Mouse (Mus musculus): ENCODE measurements around the gene Kctd17. TPM values are rescaled to one million over a fixed set of nuclear protein-coding genes. Genes with fewer than 3 reads are reported as not detected.

Kctd17 gene
- polyA plus RNA-seq, 1 experiment, result 205 TPM

DNA sequence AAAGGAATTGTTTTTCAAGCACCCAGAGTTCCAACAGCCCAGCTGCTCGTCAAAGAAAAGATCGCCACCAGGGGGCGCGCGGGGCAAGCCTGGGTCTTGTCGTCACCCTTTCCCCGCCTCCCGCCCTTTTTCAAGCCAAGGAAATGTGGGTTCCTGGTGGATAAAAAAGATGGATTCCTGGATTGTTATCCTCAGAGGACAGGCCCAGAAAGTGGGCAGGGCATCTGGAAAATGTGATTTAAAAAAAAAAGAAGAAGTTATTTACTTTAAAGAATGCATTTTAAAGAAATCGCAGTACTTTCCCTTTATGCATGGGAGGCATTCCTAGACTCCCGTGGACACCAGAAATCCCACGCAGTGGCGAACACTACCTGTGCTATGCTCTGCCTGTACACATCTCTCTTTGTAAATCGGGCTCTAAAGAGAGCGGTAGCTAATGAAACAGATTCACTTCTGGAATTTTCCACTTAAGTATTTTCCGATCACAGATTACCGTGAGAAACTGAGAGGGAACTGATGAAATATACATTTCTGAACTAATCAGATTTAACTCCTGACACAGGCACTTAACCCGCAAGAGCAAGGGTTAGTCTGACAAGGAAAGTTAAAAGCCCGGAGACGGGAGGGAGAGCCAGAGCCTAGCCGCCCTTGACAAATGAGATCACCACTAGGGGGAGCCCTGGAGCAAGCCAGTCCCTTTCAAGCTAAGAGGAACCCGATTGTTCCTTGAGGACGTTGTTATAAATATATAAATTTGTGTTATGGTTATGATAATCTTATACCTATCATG is 19.6 kb downstream of the Kctd17 start:
- DNase-seq (ENCODE audit: low read depth), result peak; percentile 38

DNA sequence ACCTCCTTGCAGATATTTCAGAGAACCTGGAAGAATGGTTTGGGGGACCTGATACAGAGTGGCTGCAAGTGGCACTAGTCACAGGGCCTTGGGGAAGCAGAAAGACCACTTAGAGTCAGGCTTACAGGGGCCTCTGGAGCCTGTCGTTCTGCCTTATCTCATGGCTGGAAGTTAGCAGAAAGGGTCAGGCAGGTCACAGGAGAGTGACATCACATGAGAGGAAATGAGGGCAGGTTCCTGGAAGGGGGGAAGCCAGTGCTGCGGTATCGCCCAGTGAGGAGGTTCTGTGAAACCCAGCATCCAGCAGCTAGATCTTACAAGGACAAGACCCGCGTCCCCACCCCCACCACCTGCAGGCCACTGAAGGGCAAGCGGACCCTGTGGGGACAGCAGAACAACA is 20.8 kb downstream of the Kctd17 start:
- DNase-seq (ENCODE audit: low read depth), result no peak

DNA sequence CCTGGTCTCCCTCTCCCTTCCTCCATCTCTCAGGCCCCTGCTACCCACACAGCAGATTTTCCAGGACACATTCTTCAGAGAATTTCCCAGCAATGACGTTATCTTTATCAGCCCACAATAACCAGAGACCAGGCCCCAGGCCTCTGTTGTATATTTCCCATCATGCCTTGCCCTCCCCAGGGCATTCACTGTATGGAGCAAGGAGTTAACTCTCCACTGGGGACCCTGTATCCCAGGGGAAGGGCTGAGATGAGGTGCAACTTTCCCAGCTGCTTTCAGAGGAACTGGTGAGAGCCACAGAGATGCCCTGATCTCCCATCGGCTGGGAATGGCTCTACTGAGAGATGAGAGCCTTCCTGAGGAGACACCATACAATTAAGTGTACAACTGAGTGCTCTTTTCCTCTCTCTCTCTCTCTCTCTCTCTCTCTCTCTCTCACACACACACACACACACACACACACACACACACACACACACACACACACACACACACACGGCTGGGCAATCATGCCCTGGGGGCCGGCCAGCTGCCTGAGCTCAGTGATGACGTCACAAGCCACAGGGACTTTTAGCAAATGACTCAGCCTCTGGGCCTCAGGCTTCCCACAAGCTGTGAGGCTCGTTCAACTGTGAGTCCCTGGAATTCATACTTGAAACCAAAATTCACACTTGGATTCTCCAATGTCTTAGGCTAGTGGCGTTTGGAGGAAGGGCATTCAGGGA is 21.5 kb downstream of the Kctd17 start:
- DNase-seq (ENCODE audit: low read depth), result no peak

DNA sequence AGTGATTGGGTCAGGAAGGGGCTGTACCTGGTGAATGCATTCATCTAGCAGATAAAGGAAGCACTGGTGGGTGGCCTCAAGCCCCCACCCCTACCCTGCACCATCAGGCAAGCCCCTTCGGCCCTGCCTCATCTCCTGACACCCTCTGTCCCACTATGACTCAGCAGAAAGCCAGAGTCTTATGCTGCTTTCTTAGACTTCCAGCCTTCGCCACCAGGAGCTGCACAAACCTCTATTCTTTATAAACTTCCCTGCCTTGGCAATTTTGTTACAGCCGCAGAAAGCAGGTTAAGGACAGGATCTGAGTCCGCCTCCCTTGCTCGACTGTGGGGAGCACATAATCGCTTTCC is 22.0 kb downstream of the Kctd17 start:
- no peak for DNase-seq (ENCODE audit: low read depth)

DNA sequence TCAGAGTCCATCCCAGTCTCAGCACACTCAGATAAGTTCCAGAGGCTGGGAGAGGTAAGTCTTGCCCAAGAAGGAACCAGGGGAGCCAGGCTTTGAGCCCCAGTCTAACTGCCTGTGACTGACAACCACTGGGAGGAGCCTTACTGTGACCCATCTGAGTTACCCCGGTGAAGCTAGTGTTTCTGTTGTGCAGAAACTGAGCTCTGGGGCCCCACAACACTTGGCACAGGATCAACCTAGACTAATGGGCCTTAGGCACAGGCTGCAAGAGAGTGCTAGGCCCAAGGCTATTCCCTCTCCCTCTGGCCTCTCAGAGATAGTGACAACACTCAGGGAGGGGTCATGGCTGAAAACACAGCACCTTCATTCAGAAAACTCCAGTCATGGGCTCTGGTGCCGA is 22.8 kb downstream of the Kctd17 start:
- DNase-seq (ENCODE audit: low read depth), result no peak

DNA sequence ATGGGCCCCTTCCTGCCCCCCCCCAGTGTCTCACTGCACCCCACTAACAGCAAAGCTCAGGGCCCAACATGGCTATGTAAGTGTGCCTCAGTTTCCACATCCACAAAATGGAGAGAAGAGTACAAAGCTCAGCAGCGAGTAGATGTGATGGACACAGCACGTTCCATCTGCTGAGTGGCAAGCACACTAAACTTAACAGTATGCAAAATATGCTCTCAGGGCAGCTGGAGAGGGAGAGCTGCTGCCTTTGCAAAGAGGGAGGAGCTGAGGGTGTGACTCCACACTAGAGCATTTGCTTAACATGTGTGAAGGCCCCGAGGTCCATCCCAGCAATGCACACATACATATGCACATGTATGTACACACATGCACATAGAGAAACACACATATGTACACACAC is 24.6 kb downstream of the Kctd17 start:
- DNase-seq (ENCODE audit: low read depth), result no peak

DNA sequence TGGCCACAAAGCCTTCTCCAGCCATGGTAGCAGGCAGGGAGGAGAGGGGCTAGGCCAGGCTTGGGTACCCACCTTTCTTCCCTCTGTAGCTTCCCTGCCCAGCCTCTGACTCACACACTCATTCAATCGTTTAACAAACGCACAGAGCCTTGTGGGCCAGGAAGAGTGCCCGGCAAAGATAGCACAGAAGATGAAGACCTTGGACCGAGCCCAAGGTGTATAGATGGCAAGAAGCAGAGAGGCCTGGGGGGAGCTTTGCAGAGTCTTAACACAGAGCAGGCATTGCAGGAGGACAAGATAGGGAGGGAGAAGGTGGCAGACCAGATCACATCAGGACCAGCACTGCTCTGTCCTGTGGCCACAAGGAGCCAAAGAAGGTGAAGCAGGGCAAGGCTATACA is 26.8 kb downstream of the Kctd17 start:
- DNase-seq (ENCODE audit: low read depth), result no peak

DNA sequence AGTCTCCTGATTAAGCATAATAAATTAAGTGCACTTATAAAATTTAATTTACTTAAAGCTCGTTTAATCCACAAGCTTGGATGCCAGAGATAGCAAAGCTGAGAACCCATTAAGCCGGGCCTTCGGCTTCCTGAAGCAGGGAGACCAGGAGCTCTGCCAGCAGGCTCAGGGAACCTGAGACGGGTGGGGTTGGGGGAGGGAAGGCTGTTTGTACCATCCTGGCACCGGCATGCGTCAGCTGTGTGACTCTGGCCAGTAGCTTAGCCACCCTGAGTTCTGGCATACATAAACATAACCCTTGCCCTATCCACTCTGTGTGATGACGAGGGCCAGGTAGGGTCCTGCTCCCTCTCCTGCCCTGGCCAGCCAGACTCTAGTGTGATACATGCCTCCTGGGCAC is 27.7 kb downstream of the Kctd17 start:
- no peak for DNase-seq (ENCODE audit: low read depth)

DNA sequence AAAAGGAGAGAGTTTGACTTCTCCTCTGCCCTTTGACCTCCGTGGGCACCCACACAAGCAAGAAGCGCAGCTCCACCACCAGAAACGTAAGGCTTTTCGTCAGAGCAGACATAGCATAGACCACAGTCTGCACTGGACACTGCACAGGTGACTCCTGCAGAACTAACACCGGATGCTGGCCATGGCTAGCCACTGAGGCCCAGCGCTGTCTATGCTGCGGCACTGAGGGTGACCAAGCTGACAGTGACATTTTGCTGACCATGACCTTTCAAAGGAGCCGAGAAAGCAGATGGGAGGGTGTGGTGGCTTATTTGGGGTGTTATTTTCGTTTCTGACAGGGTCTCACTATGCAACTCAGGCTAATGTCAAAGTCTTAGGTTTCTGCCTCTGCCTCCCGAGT is 28.8 kb downstream of the Kctd17 start:
- DNase-seq (ENCODE audit: low read depth), result no peak

DNA sequence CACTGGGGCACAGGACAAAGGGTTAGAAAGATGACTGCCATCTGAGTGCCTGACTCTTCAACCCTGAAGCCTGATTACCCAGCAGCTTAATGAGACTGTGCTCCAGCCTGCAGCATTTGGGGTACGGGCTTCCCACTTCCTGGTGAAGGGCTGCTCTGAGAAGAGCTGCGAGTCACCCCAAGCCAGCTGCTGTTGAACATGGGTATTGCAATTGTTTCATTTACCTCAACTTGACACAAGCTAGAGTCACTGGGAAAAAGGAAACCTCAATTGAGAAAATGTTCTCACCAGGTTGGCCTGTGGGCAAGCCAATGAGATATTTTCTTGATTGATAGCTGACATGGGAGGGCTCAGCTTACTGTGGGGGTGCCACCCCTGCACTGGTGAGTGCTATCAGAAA is 34.6 kb downstream of the Kctd17 start:
- DNase-seq (ENCODE audit: low read depth), result no peak

DNA sequence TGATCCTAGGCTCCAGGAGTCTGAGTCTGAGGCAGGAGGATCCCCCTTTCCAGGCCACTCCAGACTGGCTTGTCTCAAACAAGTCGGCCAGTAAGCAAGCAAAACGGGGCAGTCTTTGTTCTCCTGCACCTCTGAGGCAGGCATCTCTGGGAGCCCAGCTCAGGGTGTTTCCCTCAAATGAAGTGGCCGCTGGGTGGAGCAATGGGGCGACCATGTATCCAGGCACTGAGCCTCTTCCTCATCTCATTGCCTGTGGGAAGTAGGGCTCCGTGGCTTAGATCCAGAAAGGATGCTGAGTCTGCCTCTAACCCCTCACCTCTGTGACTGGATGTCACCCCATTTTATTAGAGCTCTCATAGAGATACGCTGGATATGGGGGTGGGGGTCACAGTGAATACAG is 38.4 kb downstream of the Kctd17 start:
- no peak for DNase-seq (ENCODE audit: low read depth)

DNA sequence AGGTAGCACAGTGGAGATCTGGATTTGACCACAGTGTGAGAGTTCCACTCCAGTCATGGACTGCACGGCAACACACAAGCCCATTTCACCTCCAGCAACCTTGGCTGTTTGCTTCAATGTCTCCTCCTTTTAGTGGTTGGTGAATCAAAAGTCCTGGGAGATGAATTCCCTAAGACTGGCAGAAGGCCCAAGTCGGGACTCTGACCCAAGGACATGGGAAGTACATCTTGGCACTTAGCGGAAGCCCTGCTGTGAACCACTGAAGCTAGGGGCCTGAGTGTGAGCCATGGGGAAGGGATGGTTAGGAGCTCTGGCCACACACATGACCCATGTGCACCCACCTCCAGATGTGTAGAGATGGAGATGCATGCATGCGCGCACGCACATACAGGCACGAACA is 39.2 kb downstream of the Kctd17 start:
- DNase-seq (ENCODE audit: low read depth), result no peak

DNA sequence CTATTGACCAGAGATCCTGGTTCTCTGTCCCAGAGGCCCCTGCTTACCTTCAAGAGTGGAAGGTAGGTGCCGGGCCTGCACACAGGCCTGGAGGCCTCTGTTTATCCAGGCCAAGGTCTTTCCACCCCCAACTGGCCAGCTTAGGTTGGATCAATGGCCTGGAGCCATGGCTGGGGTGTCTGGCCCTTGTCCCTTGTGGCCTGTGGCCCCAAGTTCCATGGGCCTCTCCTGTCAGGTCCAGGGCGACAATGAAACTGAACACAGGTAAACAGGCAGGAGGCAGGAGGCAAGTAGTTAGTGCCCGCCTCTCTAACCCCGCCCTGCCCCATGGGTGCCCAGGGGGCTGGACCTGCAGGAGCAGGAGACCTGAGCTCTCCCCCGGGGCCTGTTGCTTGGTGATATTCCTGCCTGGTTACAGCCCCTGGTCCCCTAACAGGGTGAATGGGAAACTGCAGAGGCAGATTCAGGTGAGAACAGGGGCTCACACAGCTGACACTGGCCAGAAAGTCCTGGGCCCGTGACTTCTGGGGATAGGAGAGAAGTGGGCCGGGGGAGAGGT is 40.1 kb downstream of the Kctd17 start, which contains the start of gene Tmprss6:
TSS of gene Tmprss6 (minus strand) at position 256 of the 559 bp plus-strand sequence.
- DNase-seq (ENCODE audit: low read depth), result no peak

DNA sequence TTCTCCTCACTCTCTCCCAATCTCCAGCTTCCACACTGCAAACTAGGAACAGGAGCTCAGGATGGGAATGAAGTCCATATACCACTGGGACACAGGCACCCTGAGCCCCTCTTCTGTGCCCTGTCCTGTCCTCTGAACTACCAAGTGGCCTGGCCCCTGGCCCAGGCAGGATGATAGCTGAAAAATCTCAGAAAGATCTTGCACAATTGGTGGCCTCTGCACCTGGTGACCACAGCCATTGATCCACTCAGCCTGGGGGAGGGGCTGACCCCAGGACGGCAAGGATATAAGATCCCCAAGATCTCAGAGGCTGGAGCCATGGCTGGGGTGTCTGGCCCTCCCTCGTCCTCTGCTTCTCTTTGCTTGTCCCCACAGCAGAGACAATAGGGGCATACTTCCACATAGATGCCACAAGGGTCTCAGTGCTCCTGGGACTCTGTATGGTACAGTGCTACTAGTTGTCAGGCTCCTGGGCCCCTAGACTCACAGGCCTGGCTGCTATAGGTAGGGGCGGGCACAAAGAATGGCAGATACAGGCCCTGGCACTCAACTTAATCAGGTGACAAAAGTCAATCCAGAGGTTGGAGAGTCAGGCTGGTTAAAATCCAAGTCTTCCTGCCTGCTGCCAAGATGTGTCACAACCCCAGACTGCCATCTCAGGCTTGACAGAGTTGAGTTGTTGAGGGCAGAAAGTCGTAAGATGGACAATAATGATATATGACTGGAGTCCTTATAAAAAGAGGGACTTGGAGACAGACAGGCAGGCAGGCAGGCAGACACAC is 42.3 kb downstream of the Kctd17 start:
- peak; percentile 13 for DNase-seq (ENCODE audit: low read depth)

DNA sequence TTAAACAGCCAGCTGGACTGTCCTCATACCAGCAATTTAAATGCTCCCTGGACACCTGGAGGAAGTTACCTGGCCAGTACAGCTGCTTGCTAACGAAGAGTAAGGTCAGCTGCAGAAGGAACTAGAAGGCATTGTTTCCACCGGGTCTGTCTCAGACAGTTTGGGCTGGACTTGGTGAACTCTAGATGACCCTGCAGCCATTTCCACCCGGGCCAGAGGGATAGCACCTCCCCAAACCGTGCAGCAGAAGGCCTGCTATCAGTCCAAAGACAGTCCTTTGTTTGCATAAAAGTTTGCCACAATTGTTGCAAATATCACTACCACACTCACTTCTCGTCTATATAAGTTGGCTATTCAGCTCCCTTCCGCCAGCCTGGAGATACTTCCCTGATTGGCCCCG is 43.5 kb downstream of the Kctd17 start:
- DNase-seq (ENCODE audit: low read depth), result no peak

DNA sequence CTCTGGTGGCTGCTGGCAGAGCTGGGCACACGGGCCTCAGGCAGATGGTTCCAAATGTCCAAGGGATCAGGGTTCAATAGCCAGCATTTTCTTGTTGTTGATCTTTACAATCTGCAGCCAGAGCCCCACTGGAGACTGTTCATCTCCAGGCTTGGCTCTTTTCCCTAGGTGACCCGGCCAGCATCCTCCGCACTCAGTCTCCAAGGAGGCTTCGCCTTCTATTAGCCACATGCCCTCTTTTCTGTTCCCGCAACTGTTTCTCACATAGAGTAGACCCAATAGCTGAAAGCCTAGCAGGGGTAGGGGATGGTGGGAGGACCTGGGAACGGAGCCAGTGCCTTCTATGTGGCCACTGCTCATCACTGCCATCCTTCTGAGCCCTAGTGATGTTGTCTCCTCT is 45.1 kb downstream of the Kctd17 start:
- no peak for DNase-seq (ENCODE audit: low read depth)

DNA sequence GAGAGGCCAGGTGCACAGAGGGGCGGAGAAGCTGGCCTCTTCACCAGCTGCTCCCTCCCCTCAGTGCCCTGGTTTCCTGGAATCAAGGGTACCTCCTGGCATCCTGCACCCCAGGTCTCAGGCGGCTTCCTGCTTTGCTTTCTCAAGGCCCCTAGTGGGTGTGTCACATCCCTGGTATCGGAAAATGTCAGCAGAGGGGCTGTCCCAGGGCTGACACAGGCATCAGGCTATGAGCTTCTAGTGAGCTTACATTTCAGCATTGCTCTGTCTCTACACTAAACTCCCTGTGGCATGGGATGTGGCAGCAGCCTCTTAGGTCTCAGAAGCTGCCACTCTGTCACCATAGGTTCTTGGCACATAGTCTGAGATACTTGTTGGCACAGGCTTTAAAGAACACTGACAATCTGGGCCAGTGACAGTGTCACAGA is 47.3 kb downstream of the Kctd17 start:
- DNase-seq (ENCODE audit: low read depth), result no peak

DNA sequence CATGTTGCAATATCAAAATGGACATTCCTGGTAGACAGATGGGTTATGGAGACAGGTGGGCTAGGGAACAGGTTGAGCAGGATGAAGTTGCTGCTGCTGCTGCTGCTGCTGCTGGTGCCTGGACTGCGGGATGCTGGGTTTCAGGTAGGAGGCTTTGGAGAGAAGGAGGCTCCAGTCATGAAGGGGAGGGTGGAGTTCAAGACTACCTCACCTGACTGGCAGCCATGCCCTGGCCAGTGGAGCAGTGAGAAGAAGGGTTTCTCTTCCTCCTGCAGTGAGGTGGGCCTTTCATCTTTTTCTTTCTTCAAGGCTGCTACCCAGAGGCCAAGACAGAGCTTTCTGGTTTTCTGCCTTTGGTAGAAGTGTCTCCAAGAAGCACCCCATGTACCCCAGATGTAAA is 48.5 kb downstream of the Kctd17 start:
- DNase-seq (ENCODE audit: low read depth), result no peak

DNA sequence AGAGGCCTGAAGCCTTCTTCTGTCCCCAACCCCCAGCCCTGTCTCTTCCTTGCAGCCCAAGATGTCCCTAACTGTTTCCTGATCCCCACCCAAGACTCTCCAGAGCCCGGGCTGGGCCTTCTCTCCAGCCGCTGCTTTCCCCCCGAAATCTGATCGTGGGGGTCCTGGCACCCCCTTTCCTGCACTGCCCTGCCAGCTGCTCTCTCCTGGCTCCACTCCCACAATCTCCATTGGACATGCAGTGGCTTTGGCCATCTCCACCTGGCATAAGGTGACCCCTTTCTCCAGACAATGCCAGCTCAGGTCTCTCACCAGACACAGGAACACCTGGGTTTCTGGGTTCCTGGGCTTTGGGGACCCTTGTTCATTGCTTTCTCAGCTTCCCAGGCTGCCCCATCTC is 49.7 kb downstream of the Kctd17 start:
- no peak for DNase-seq (ENCODE audit: low read depth)

DNA sequence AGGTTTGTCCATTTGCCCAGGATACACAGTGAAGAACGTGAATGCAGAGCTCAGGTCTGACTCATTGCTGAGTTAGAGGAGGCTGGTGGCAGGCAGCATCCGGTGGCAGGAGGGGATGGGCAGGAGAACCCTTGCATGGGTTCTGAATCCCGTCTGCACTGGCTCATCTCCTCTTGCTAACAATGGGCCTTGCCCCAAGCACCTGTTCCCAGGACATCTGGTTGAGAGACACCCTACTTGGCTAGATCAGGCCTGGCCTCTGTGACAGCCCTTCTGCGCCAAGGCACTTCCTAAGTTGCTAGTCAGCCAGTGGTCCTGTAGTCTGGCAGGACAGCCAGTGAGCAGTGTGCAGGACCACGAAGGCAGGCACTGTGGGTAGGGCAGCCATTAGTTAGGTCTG is 51.1 kb downstream of the Kctd17 start:
- DNase-seq (ENCODE audit: low read depth), result no peak

DNA sequence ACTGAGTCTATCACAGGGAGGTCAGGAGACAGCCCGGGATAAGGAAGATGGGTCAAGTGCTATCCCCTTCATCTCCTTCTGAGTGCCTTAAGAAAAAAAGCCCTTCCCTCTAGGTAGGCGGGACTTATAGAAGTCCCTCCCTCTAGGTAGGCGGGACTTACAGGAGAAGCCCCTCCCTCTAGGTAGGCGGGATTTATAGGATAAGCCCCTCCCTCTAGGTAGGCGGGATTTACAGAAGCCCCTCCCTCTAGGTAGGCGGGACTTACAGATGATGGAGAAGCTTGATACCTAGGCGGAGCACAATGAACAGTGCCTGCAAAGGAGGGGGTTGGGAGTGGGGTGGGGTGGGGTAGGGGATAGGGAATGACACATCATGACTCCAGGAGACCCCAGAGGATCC is 51.7 kb downstream of the Kctd17 start:
- DNase-seq (ENCODE audit: low read depth), result no peak

DNA sequence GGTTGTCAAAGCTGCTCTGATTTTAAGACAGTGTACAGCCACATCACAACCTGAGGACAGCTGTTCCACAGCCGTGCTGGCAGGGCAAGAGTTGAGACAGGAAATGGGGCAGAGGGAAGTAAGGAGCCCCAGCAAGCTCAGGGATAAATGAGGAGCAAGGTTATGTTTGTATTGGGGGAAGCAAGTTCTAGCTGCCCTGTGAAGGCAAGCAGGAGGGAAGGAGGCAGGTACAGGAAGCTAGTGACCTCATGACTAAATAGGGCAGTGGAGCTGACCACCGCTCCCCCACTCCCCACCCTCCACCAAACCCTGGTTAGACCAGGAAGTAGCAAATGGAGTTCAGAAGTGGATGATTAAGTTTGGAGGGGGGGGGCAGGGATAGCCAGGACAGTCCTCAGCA is 52.6 kb downstream of the Kctd17 start:
- DNase-seq (ENCODE audit: low read depth), result no peak
